Mouse (Mus musculus) hindbrain, embryonic 10.5 days (tissue): ENCODE data around the gene Hmgxb4. TPM values are rescaled to one million over a fixed set of nuclear protein-coding genes. Genes with fewer than 3 reads are reported as not detected.
A peak's percentile ranks its signal among the peaks of the same experiment; 100 is the strongest.

Experiments
- DNase-seq: peaks from one replicate; pipeline ENCODE4 v3.0.0-alpha.2; 2017; ENCODE audit warnings: low spot score
- H3K27ac ChIP-seq: fragments of 300-500 bp; sonication (generic); 2 replicates; pipeline ENCODE4 v1.5.1; 2016; ENCODE audit warnings: mild to moderate bottlenecking, moderate library complexity
- H3K27me3 ChIP-seq: fragments of 300-500 bp; sonication (generic); 2 replicates; pipeline ENCODE4 v1.6.1; 2016; ENCODE audit warnings: mild to moderate bottlenecking; ENCODE audit not compliant: poor library complexity, insufficient read depth, severe bottlenecking
- H3K36me3 ChIP-seq: fragments of 300-500 bp; sonication (generic); 2 replicates; pipeline ENCODE4 v1.6.1; 2016; ENCODE audit warnings: mild to moderate bottlenecking, moderate library complexity
- H3K4me1 ChIP-seq: fragments of 300-500 bp; sonication (generic); replicated peaks from 2 replicates; pipeline ENCODE4 v1.6.1; 2016; ENCODE audit warnings: mild to moderate bottlenecking
- H3K4me3 ChIP-seq: fragments of 300-500 bp; sonication (generic); 2 replicates; pipeline ENCODE4 v1.5.1; 2016; ENCODE audit warnings: mild to moderate bottlenecking, moderate library complexity
- H3K9me3 ChIP-seq: fragments of 300-500 bp; sonication (generic); 2 replicates; pipeline ENCODE4 v1.6.1; 2016; ENCODE audit warnings: mild to moderate bottlenecking, moderate library complexity
- WGBS: fragments of 180-500 bp; shearing (Covaris S2); methylation state at CpG from one replicate; pipeline ENCODE4 v1.1.7; 2016; 5-methylcytosine and 5-hydroxymethylcytosine counted together
- polyA plus RNA-seq: library from polyadenylated mRNA; unstranded; fragments of >200 nt; fragmentation: Nextera tagmentation; extraction: Ambion mirVana; gene quantifications from 2 replicates; pipeline ENCODE4 v1.2.1, GENCODE M21; 2016

The Hmgxb4 gene
- polyA plus RNA-seq, 1 experiment from 2014 or later: 42.6 TPM

GRCm38 (mm10) chr8:74990021-74990420 lies 3.1 kb upstream of the Hmgxb4 start:
- DNase-seq: no peak
- no peak overlapping the region for H3K4me3 ChIP-seq

GRCm38 (mm10) chr8:74993475-74994451 lies 607 bp downstream of the Hmgxb4 start:
- under 1% methylated on average over 109 of the region's 111 CpGs for WGBS

More at GRCm38 (mm10) chr8:74990021-74990420, 3.1 kb upstream of the Hmgxb4 start:
- Histone ChIP-seq H3K27ac (no peak overlapping the region), H3K27me3 (peaks cover 6% of the 10 kb centered on the region; the same call in 1 of the 2 replicates), H3K9me3 (no peaks in the 10 kb centered on the region), H3K36me3 (no peaks in the 10 kb centered on the region), H3K4me1 (peaks cover 13% of the 10 kb centered on the region)
- 23% methylated on average over 15 of the region's 15 CpGs for WGBS

GRCm38 (mm10) chr8:74994540-74994939 lies 1.4 kb downstream of the Hmgxb4 start:
- peak; percentile 24 for DNase-seq
- H3K27ac ChIP-seq: peak overlapping the region; percentile 99
- H3K36me3 ChIP-seq: peaks cover 16% of the 10 kb centered on the region
- 12% methylated on average over 7 of the region's 7 CpGs for WGBS
- no peaks in the 10 kb centered on the region for H3K9me3 ChIP-seq
- peaks cover 16% of the 10 kb centered on the region for H3K4me1 ChIP-seq
- H3K4me3 ChIP-seq: peak overlapping the region; percentile 92
- H3K27me3 ChIP-seq: peaks cover 6% of the 10 kb centered on the region; the same call in 1 of the 2 replicates

More at GRCm38 (mm10) chr8:74993475-74994451, 607 bp downstream of the Hmgxb4 start:
- H3K4me3 ChIP-seq: peak overlapping the region; percentile 92
- peaks cover 6% of the 10 kb centered on the region; the same call in 1 of the 2 replicates for H3K27me3 ChIP-seq
- H3K36me3 ChIP-seq: peaks cover 8% of the 10 kb centered on the region
- peak; percentile 87 for DNase-seq
- H3K4me1 ChIP-seq: peaks cover 16% of the 10 kb centered on the region
- H3K27ac ChIP-seq: peak overlapping the region; percentile 99
- no peaks in the 10 kb centered on the region for H3K9me3 ChIP-seq

GRCm38 (mm10) chr8:75000431-75000830 lies 7.3 kb downstream of the Hmgxb4 start:
- H3K36me3 ChIP-seq: peaks cover 75% of the 10 kb centered on the region
- H3K4me1 ChIP-seq: no peaks in the 10 kb centered on the region
- 89% methylated on average over 3 of the region's 3 CpGs for WGBS
- DNase-seq: no peak
- no peak overlapping the region for H3K4me3 ChIP-seq
- H3K27ac ChIP-seq: no peak overlapping the region
- no peaks in the 10 kb centered on the region for H3K9me3 ChIP-seq
- H3K27me3 ChIP-seq: no peaks in the 10 kb centered on the region

GRCm38 (mm10) chr8:75008826-75009225 lies 15.7 kb downstream of the Hmgxb4 start:
- no peaks in the 10 kb centered on the region for H3K4me1 ChIP-seq
- no peak for DNase-seq
- no peak overlapping the region for H3K4me3 ChIP-seq
- 93% methylated on average over 2 of the region's 2 CpGs for WGBS
- H3K27ac ChIP-seq: no peak overlapping the region
- no peaks in the 10 kb centered on the region for H3K9me3 ChIP-seq
- peaks cover 81% of the 10 kb centered on the region for H3K36me3 ChIP-seq
- H3K27me3 ChIP-seq: no peaks in the 10 kb centered on the region

- Histone ChIP-seq H3K4me1 (peaks cover 6% of the 10 kb centered on the region), H3K36me3 (peaks cover 60% of the 10 kb centered on the region), H3K27ac (no peak overlapping the region), H3K27me3 (no peaks in the 10 kb centered on the region), H3K9me3 (no peaks in the 10 kb centered on the region), H3K4me3 (no peak overlapping the region)
- no peak for DNase-seq
- WGBS: 41% methylated on average over 2 of the region's 2 CpGs
Measured at GRCm38 (mm10) chr8:75013557-75013956, 20.4 kb downstream of the Hmgxb4 start.

- no peak overlapping the region for H3K4me3 ChIP-seq
- no peaks in the 10 kb centered on the region for H3K27me3 ChIP-seq
- DNase-seq: no peak
- peaks cover 60% of the 10 kb centered on the region for H3K36me3 ChIP-seq
- no peaks in the 10 kb centered on the region for H3K9me3 ChIP-seq
- H3K4me1 ChIP-seq: peaks cover 6% of the 10 kb centered on the region
- 86% methylated on average over 3 of the region's 3 CpGs for WGBS
- no peak overlapping the region for H3K27ac ChIP-seq
Measured at GRCm38 (mm10) chr8:75013964-75014363, 20.8 kb downstream of the Hmgxb4 start.

- Histone ChIP-seq H3K9me3 (no peaks in the 10 kb centered on the region), H3K27ac (no peak overlapping the region), H3K36me3 (peaks cover 59% of the 10 kb centered on the region), H3K27me3 (no peaks in the 10 kb centered on the region), H3K4me3 (no peak overlapping the region), H3K4me1 (peaks cover 6% of the 10 kb centered on the region)
- WGBS: 63% methylated on average over 2 of the region's 2 CpGs
- DNase-seq: no peak
Measured at GRCm38 (mm10) chr8:75015981-75016380, 22.8 kb downstream of the Hmgxb4 start.

GRCm38 (mm10) chr8:75016422-75016821 lies 23.3 kb downstream of the Hmgxb4 start:
- H3K27ac ChIP-seq: no peak overlapping the region
- 98% methylated on average over 1 of the region's 1 CpGs for whole genome bisulfite sequencing

GRCm38 (mm10) chr8:75018274-75018972 lies 25.3 kb downstream of the Hmgxb4 start:
- peaks cover 78% of the 10 kb centered on the region for H3K36me3 ChIP-seq

More at GRCm38 (mm10) chr8:75016422-75016821, 23.3 kb downstream of the Hmgxb4 start:
- Histone ChIP-seq H3K4me3 (no peak overlapping the region), H3K4me1 (peaks cover 6% of the 10 kb centered on the region), H3K9me3 (no peaks in the 10 kb centered on the region), H3K36me3 (peaks cover 61% of the 10 kb centered on the region), H3K27me3 (no peaks in the 10 kb centered on the region)
- DNase-seq: no peak

GRCm38 (mm10) chr8:75023660-75024316 lies 30.6 kb downstream of the Hmgxb4 start:
- no peaks in the 10 kb centered on the region for H3K27me3 ChIP-seq
- no peaks in the 10 kb centered on the region for H3K4me1 ChIP-seq
- WGBS: 91% methylated on average over 3 of the region's 3 CpGs
- H3K36me3 ChIP-seq: peaks cover 99% of the 10 kb centered on the region
- no peak for DNase-seq
- H3K9me3 ChIP-seq: no peaks in the 10 kb centered on the region
- H3K27ac ChIP-seq: no peak overlapping the region
- H3K4me3 ChIP-seq: no peak overlapping the region

More at GRCm38 (mm10) chr8:75018274-75018972, 25.3 kb downstream of the Hmgxb4 start:
- no peak overlapping the region for H3K4me3 ChIP-seq
- no peaks in the 10 kb centered on the region for H3K27me3 ChIP-seq
- 37% methylated on average over 5 of the region's 5 CpGs for WGBS
- H3K27ac ChIP-seq: no peak overlapping the region
- H3K4me1 ChIP-seq: peaks cover 6% of the 10 kb centered on the region
- no peaks in the 10 kb centered on the region for H3K9me3 ChIP-seq
- no peak for DNase-seq

- no peak for DNase-seq
- no peak overlapping the region for H3K27ac ChIP-seq
- H3K9me3 ChIP-seq: no peaks in the 10 kb centered on the region
Measured at GRCm38 (mm10) chr8:75025809-75026208, 32.7 kb downstream of the Hmgxb4 start.

More at GRCm38 (mm10) chr8:75025809-75026208, 32.7 kb downstream of the Hmgxb4 start:
- Histone ChIP-seq H3K4me3 (no peak overlapping the region), H3K27me3 (no peaks in the 10 kb centered on the region), H3K36me3 (peaks cover 98% of the 10 kb centered on the region), H3K4me1 (no peaks in the 10 kb centered on the region)
- 94% methylated on average over 4 of the region's 4 CpGs for WGBS
